Mouse (Mus musculus): ENCODE measurements around the gene Mnat1. TPM values are rescaled to one million over a fixed set of nuclear protein-coding genes. Genes with fewer than 3 reads are reported as not detected.

Gene Mnat1
- polyA plus RNA-seq, 1 experiment from 2014 or later: 37.3 TPM

- Histone ChIP-seq H3K27me3 (ENCODE audit: insufficient read depth, low read length) (no peaks in the 10 kb centered on the region), H3K9me3 (ENCODE audit: low read depth, low read length) (no peaks in the 10 kb centered on the region), H3K4me2 (no peak overlapping the region), H3K9ac (no peak overlapping the region), H3K36me3 (ENCODE audit: insufficient read depth) (no peaks in the 10 kb centered on the region), H3K4me3 (ENCODE audit: low read depth, low read length) (no peak overlapping the region), H3K4me1 (ENCODE audit: insufficient read depth) (0 out of 2 replicates have a peak, but pooled peaks cover 4% of the 10 kb centered on the region), H3K27ac (ENCODE audit: low read depth) (no peak overlapping the region)
- WGBS: 84% methylated on average over 6 of the region's 6 CpGs
- DNase-seq: no peak
- ATAC-seq (ENCODE audit: insufficient read depth): no peak
- no peak for TF ChIP-seq CTCF (IDR thresholded peaks at IDR 0.05; ENCODE audit: low read depth)
Observed at GRCm38 (mm10) chr12:73197363-73197762, 73.8 kb downstream of the Mnat1 start.

GRCm38 (mm10) chr12:73198451-73198850, 74.9 kb downstream of the Mnat1 start:
- no peaks in the 10 kb centered on the region for H3K9me3 ChIP-seq (ENCODE audit: low read depth, low read length)
- H3K4me2 ChIP-seq: no peak overlapping the region
- WGBS: 28% methylated on average over 1 of the region's 1 CpGs
- H3K4me1 ChIP-seq (ENCODE audit: insufficient read depth): 0 out of 2 replicates have a peak, but pooled peaks cover 4% of the 10 kb centered on the region
- ATAC-seq (ENCODE audit: insufficient read depth) (no peak), DNase-seq (peak; percentile 30)
- no peaks in the 10 kb centered on the region for H3K36me3 ChIP-seq (ENCODE audit: insufficient read depth)
- no peak overlapping the region for H3K4me3 ChIP-seq (ENCODE audit: low read depth, low read length)
- H3K27ac ChIP-seq (ENCODE audit: low read depth): no peak overlapping the region
- no peaks in the 10 kb centered on the region for H3K27me3 ChIP-seq (ENCODE audit: insufficient read depth, low read length)
- TF ChIP-seq CTCF (IDR thresholded peaks at IDR 0.05; ENCODE audit: low read depth): no peak
- H3K9ac ChIP-seq: no peak overlapping the region

GRCm38 (mm10) chr12:73199375-73199774, 75.9 kb downstream of the Mnat1 start:
- H3K4me1 ChIP-seq (ENCODE audit: insufficient read depth): 0 out of 2 replicates have a peak, but pooled peaks cover 4% of the 10 kb centered on the region
- no peaks in the 10 kb centered on the region for H3K27me3 ChIP-seq (ENCODE audit: insufficient read depth, low read length)
- no peak overlapping the region for H3K27ac ChIP-seq (ENCODE audit: low read depth)
- H3K9me3 ChIP-seq (ENCODE audit: low read depth, low read length): no peaks in the 10 kb centered on the region
- no peak for TF ChIP-seq CTCF (IDR thresholded peaks at IDR 0.05; ENCODE audit: low read depth)
- H3K4me2 ChIP-seq: no peak overlapping the region
- peak; percentile 56; the same call in 1 of the 2 replicates for ATAC-seq (ENCODE audit: insufficient read depth)
- H3K4me3 ChIP-seq (ENCODE audit: low read depth, low read length): no peak overlapping the region
- 30% methylated on average over 7 of the region's 7 CpGs for WGBS
- peak; percentile 17 for DNase-seq
- H3K36me3 ChIP-seq (ENCODE audit: insufficient read depth): no peaks in the 10 kb centered on the region
- no peak overlapping the region for H3K9ac ChIP-seq

- 45% methylated on average over 3 of the region's 3 CpGs for WGBS
- no peak for TF ChIP-seq CTCF (IDR thresholded peaks at IDR 0.05; ENCODE audit: low read depth)
- Histone ChIP-seq H3K27ac (ENCODE audit: low read depth) (no peak overlapping the region), H3K27me3 (ENCODE audit: insufficient read depth, low read length) (no peaks in the 10 kb centered on the region), H3K9me3 (ENCODE audit: low read depth, low read length) (no peaks in the 10 kb centered on the region), H3K36me3 (ENCODE audit: insufficient read depth) (no peaks in the 10 kb centered on the region), H3K4me3 (ENCODE audit: low read depth, low read length) (no peak overlapping the region), H3K9ac (no peak overlapping the region), H3K4me1 (ENCODE audit: insufficient read depth) (peaks cover 8% of the 10 kb centered on the region; the same call in 1 of the 2 replicates), H3K4me2 (no peak overlapping the region)
- peak; percentile 13 for DNase-seq
- no peak for ATAC-seq (ENCODE audit: insufficient read depth)
Observed at GRCm38 (mm10) chr12:73201587-73201986, 78.1 kb downstream of the Mnat1 start.

GRCm38 (mm10) chr12:73205710-73206649, 82.5 kb downstream of the Mnat1 start:
- Histone ChIP-seq H3K27me3 (ENCODE audit: insufficient read depth, low read length) (no peaks in the 10 kb centered on the region), H3K27ac (ENCODE audit: low read depth) (peak overlapping the region; percentile 46), H3K4me1 (ENCODE audit: insufficient read depth) (peaks cover 9% of the 10 kb centered on the region; the same call in 1 of the 2 replicates), H3K4me2 (no peak overlapping the region), H3K9ac (no peak overlapping the region), H3K4me3 (ENCODE audit: low read depth, low read length) (no peak overlapping the region), H3K36me3 (ENCODE audit: insufficient read depth) (no peaks in the 10 kb centered on the region), H3K9me3 (ENCODE audit: low read depth, low read length) (no peaks in the 10 kb centered on the region)
- 51% methylated on average over 11 of the region's 11 CpGs for WGBS
- DNase-seq (peak; percentile 82), ATAC-seq (ENCODE audit: insufficient read depth) (peak; percentile 73; the same call in 1 of the 2 replicates)
- TF ChIP-seq CTCF (IDR thresholded peaks at IDR 0.05; ENCODE audit: low read depth): no peak

- Histone ChIP-seq H3K9ac (no peak overlapping the region), H3K27me3 (ENCODE audit: insufficient read depth, low read length) (no peaks in the 10 kb centered on the region), H3K36me3 (ENCODE audit: insufficient read depth) (no peaks in the 10 kb centered on the region), H3K4me2 (no peak overlapping the region), H3K27ac (ENCODE audit: low read depth) (peak overlapping the region; percentile 37; the same call in 1 of the 2 replicates), H3K4me3 (ENCODE audit: low read depth, low read length) (no peak overlapping the region), H3K9me3 (ENCODE audit: low read depth, low read length) (no peaks in the 10 kb centered on the region), H3K4me1 (ENCODE audit: insufficient read depth) (peaks cover 9% of the 10 kb centered on the region; the same call in 1 of the 2 replicates)
- DNase-seq (no peak), ATAC-seq (ENCODE audit: insufficient read depth) (no peak)
- WGBS: 52% methylated on average over 4 of the region's 4 CpGs
- TF ChIP-seq CTCF (IDR thresholded peaks at IDR 0.05; ENCODE audit: low read depth): no peak
Observed at GRCm38 (mm10) chr12:73207008-73207407, 83.5 kb downstream of the Mnat1 start.

GRCm38 (mm10) chr12:73207461-73207860, 83.9 kb downstream of the Mnat1 start:
- Histone ChIP-seq H3K4me1 (ENCODE audit: insufficient read depth) (peaks cover 9% of the 10 kb centered on the region; the same call in 1 of the 2 replicates), H3K36me3 (ENCODE audit: insufficient read depth) (no peaks in the 10 kb centered on the region), H3K4me2 (no peak overlapping the region), H3K27ac (ENCODE audit: low read depth) (no peak overlapping the region), H3K4me3 (ENCODE audit: low read depth, low read length) (no peak overlapping the region), H3K27me3 (ENCODE audit: insufficient read depth, low read length) (no peaks in the 10 kb centered on the region), H3K9ac (no peak overlapping the region), H3K9me3 (ENCODE audit: low read depth, low read length) (no peaks in the 10 kb centered on the region)
- TF ChIP-seq CTCF (IDR thresholded peaks at IDR 0.05; ENCODE audit: low read depth): no peak
- ATAC-seq (ENCODE audit: insufficient read depth) (no peak), DNase-seq (no peak)
- 63% methylated on average over 1 of the region's 1 CpGs for WGBS

Data from lung, embryonic 14.5 days (tissue).